Mouse (Mus musculus) CD8-positive naive resting alpha-beta T cell, adult 2 months (primary cell): ENCODE measurements at regions not wholly inside any gene's neighbourhood (a gene's known extent, or its start where the extent isn't known, plus 50 kb on each side); places are given as distances from the start of the nearest gene placed in this dataset.

ENCODE experiments used
- DNase-seq, 2 experiments: peaks; one replicate each; pipeline ENCODE4 v3.0.0; 2022; ENCODE audit warnings: low read depth in 2 of 2, low spot score in 2 of 2

DNA sequence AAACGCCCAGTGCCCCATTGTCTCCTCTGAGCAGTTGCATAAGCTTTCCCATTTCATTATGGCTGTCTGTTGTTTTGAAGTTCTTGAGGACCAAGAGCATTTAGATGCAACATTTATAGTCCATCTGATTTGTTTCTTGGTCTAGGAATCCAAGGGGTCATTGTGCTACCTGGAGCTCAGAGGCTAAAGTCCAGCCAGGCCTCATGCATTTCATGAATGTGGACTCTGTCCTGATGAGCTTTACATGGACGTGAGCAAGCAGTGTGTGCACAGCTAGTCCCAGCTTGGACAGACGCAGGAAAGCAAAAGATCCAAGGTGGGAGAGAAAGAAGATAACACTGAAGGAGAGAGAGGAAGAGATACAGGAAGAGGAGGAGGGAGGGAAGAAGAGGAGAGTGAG lies 496.0 kb upstream of the 3110018I06Rik start:
- no peak for DNase-seq

- DNase-seq: no peak
Measured at GRCm38 (mm10) chr12:106993011-106993410, 495.4 kb upstream of the 3110018I06Rik start.

DNA sequence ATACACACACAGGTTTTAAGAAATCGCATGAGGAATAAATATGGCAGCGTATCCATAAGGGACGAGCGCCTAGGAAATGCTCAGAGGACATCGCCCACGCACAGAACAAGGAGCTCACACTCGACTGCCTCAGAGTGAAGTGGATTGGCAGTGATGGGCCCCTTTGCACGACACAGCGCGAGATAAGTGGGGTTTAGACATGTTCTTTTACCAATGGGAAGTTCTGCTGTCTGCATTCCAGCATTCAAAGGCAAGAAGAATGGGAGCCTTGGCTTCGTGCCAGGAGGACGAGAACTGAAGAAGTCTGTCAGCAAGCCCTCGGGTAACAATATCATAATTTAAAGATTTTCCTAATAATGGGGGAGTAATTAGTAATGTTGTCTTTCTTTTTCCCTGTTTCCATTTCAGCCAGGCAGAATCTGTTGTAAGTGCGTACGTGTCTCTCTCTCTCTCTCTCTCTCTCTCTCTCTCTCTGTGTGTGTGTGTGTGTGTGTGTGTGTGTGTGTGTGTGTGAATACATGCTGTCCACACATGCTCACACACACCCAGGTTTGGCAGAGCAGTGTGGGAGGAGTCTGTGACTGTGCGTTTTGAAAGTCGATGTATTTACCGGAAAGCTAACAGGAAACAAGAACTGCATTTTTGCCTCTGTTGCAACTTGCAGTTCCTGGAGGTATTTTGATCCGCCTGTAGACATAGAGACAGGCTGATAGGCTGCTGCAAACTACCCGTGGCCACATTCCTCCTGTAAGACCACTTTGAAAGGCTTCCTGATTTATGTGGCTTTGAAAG lies 477.2 kb upstream of the 3110018I06Rik start:
- DNase-seq: peak in 1 of 2 experiments; percentile 22

DNA sequence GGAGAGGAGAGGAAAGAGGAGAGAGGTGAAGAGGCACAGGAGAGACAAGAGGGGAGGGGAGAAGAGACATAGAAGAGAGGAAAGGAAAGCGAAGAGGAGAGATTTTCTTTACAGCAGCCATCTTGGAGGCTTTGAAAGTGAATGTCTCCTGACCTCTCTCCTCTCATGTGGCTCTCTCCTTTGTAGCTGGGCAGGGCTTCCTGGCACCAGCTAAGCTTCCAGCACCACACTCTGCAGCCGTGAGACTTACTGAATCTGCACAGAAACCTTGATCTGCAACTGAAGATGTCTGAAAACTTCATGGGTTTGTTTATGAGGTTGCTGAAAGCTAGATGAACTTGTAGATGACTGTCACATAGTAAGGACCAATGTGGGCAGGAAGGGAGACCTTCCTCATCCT lies 471.6 kb upstream of the 3110018I06Rik start:
- DNase-seq: peak in 1 of 2 experiments; percentile 34

DNA sequence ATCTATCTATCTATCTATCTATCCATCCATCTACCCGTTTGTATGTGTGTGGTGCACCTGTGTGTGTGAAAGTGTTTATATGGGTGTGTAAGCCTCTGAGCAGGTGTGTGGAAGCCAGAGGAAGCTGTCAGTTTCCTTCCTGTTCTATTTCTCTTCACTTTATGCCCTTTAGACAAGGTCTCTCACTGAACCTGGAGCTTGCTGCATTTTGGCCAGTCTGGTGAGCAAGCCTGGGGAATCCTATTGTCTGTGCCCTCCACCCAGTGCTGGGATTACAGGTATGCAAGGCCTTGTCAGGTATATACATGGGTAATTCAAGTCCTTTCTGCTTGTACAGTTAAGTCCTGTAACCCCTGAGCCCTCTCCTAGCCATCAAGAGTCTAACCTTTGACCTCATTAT lies 466.6 kb upstream of the 3110018I06Rik start:
- DNase-seq: no peak

DNA sequence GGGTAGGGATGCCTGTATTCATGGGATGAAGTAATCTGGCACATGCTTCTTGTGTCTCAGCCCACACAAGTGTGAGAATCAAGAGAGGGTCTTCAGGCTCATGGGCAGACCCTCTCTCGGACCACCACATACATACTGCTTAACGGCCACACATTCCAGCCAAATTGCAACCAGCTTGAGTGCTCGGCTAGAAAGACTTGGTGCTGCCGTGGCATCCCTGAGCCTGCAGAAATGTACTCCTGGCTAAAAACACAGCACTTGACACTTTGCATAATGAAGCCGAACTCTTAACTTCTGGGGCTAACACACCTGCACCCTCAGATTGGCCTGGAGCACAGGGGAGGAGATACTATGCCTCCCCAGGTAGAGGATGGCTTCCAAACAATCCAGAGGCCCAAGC lies 461.6 kb upstream of the 3110018I06Rik start:
- DNase-seq: no peak

DNA sequence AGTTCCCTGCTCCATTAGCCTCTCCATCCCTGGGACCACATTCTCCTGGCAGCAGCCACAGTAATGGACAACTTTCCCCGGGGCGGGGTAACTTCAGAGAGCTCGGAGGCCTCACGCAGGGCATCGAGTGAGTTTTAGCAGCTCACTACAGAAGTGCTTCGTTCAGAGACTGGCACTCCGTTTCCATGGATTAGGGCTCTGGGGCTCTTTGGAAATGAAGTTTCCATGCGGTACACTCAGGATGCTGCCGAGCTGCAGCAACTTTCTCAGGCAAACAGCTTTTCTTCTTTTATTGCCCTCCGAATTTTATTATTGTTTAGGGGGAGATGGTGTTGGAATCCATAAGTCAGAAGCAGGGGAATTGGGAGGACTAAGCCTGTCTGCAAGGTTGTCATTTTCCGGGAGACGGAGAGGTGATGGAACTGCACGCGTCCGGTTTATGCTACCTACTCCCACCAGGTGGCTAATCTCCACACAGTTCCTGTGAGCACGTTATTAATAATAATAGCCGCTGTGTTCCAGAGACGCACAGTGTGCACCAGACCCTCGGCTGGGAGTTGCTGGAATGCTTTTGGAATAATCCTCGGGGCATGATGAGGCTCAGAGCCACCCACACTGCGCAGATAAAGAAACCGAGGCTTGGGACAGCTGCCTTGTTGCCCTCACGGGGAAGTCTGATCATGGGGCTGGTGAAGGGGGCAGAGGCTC lies 460.4 kb upstream of the 3110018I06Rik start:
- no peak for DNase-seq

DNA sequence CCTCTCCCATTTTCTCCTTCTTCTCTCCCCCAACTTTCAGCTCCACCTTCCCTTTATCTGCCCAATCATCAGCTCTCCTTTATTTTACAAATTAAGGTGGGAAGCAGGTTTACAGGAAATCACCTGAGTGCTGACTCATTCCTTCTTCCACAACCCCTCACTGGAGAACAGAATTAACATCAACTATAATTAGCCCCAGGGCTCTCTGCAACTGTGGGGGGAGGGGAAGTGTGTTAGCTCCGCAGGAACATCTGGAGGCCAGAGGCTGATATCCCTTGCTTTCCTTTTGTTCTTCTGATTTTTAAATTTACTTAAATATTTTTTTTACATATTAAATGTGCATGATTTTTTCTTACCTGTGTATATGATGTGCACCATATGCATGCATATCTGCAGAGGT lies 459.4 kb upstream of the 3110018I06Rik start:
- no peak for DNase-seq

GRCm38 (mm10) chr12:107036357-107036756 lies 452.1 kb upstream of the 3110018I06Rik start:
- no peak for DNase-seq

GRCm38 (mm10) chr12:107041927-107042652 lies 446.3 kb upstream of the 3110018I06Rik start:
- DNase-seq: no peak

DNA sequence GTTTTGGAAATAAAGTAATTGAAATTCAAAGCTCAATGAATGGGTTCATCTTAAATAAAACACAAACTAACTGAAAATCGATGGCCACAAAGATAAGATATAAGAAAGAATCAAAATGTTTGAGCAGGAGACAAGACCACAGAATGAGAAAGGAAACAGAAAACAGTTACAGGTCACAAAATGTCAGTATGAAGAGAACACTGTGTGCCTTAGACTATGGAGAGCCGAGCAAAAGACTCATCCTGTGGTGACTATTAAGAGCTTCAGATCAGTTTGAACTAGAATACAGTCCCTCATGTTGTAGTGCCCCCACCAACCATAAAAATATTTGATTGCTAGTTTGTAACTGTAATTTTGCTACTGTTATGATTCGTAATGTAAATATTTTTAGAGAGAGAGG lies 441.9 kb upstream of the 3110018I06Rik start:
- DNase-seq: no peak

GRCm38 (mm10) chr12:107047059-107047531 lies 441.3 kb upstream of the 3110018I06Rik start:
- DNase-seq: peak; percentile 31 to 50

- DNase-seq: peak; percentile 16 to 34
Measured at GRCm38 (mm10) chr12:107050891-107051635, 437.4 kb upstream of the 3110018I06Rik start.

DNA sequence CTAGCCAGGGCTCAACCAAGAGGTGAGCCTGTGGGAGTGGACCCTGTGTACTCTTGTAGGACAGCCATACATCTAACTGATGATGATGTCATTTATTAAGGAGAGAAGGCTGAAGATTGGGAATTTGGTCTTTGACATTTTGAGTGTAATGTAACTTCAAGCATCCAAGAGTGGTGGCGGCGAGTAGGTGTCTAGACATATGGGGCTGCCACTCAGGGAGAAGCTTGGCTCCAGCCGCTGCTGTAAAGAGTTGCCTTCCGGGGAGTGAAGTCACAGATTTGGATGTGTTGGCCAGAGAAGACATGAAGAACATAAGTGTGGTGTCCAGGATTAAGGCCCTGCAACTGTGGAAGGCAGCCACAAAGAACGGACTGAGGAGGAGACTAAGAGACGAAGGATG lies 436.3 kb upstream of the 3110018I06Rik start:
- DNase-seq: no peak

- no peak for DNase-seq
Measured at GRCm38 (mm10) chr12:107056553-107056952, 431.9 kb upstream of the 3110018I06Rik start.

DNA sequence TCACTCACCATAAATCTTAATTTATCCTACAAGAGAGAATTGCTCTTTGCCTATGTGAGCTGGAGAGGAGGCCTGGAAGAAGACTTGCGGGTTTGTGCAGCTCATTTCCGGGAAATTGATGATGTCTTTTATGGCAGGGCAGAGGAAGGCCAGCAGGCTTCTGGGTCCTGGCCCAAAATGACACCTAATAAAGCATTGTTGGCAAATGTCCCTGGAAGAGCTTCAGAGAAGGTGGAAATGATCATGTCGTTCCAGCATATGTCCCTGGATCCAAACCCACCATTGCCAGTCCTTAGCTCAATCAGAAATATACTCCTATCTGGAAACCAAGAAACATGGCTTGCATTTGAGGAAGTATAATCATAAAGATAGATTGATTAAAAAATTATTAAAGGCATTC lies 427.9 kb upstream of the 3110018I06Rik start:
- no peak for DNase-seq

DNA sequence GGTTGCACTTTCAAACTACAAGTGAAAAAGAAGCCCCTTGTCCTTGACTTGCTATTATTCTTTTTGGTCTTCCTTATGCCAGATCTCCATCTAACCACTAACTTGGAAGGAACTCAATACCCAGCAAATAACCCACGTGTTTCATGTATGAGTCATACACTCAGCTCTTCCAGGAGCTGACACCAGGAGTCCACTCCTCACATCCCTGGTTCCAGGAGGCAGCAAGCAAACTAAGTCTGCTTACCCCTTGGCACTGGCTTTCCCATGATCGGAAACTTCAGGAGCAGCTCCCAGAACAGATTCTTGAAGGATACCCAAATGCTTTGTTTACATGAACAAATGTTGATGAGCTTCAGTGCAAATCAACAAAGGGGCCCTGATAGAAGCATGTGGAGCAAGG lies 421.1 kb upstream of the 3110018I06Rik start:
- DNase-seq: no peak

DNA sequence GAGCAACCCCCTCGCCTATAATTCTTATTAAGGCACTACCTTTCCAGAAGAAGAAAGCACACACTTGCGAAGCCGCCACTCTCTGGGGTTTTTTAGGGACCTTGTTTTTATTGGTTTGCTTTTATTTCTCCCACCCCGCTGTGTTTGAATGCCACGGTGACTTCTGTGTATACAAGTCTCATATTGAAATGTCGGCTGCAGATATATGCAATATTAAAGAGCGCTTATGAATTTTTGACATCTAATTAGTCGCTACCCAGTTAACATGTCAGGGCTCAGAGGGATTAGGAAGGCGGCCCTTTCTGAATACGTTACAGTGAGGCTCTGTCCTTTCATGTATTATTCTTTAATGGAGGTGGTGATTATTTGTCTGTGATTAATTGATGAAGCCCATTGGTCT lies 405.9 kb upstream of the 3110018I06Rik start:
- DNase-seq: no peak

GRCm38 (mm10) chr12:107085058-107085905 lies 403.1 kb upstream of the 3110018I06Rik start:
- no peak for DNase-seq
